Mouse (Mus musculus) ES-Bruce4 (cell line): ENCODE measurements around the gene Cmtm2a. TPM values are rescaled to one million over a fixed set of nuclear protein-coding genes. Genes with fewer than 3 reads are reported as not detected.
"Not testable (repeated sequence)": the region's sequence is repeated elsewhere in the genome, so short reads cannot be mapped to it uniquely, and the experiment has no call there.

Experiments used
- H3K27ac ChIP-seq: 2 replicates; pipeline ENCODE4 v1.5.1; 2012; ENCODE audit warnings: low read length, inconsistent platforms; ENCODE audit not compliant: insufficient read depth
- H3K27me3 ChIP-seq: 2 replicates; pipeline ENCODE4 v1.6.1; 2012; ENCODE audit warnings: mild to moderate bottlenecking, low read length, inconsistent platforms; ENCODE audit not compliant: control insufficient read depth, poor library complexity, insufficient read depth, severe bottlenecking
- H3K36me3 ChIP-seq: 2 replicates; pipeline ENCODE4 v1.6.1; 2012; ENCODE audit warnings: inconsistent platforms, mild to moderate bottlenecking, low read length, moderate library complexity; ENCODE audit not compliant: control insufficient read depth, poor library complexity, insufficient read depth, severe bottlenecking
- H3K4me1 ChIP-seq: one replicate; pipeline ENCODE4 v1.8.1; 2011; ENCODE audit warnings: low read length; ENCODE audit not compliant: control insufficient read depth, insufficient read depth
- H3K4me3 ChIP-seq: 2 replicates; pipeline ENCODE4 v1.5.1; 2011; ENCODE audit warnings: low read depth, mild to moderate bottlenecking, low read length
- H3K9ac ChIP-seq: 2 replicates; pipeline ENCODE4 v1.6.1; 2012; ENCODE audit warnings: low read depth, mild to moderate bottlenecking, inconsistent platforms; ENCODE audit not compliant: poor library complexity, severe bottlenecking
- H3K9me3 ChIP-seq: replicated peaks from 2 replicates; pipeline ENCODE4 v1.6.1; 2012; ENCODE audit warnings: mild to moderate bottlenecking, low read length, inconsistent platforms; ENCODE audit not compliant: control insufficient read depth, poor library complexity, insufficient read depth, severe bottlenecking
- CTCF ChIP-seq: IDR thresholded peaks from one replicate; pipeline ENCODE4 v1.8.1; 2011; ENCODE audit warnings: low read depth, low read length
- EP300 ChIP-seq: IDR thresholded peaks from 2 replicates; pipeline ENCODE4 v1.6.1; 2011; ENCODE audit warnings: low read depth, low read length; ENCODE audit not compliant: insufficient read depth
- POLR2A ChIP-seq: IDR thresholded peaks from one replicate; pipeline ENCODE4 v1.8.1; 2011; ENCODE audit warnings: low read length; ENCODE audit not compliant: insufficient read depth
- polyA plus RNA-seq: library from polyadenylated mRNA; stranded (reverse); fragments of >200 nt; gene quantifications from 2 replicates; pipeline ENCODE4 v1.2.4, GENCODE M21; 2011; ENCODE audit warnings: low read depth; ENCODE audit not compliant: missing spikeins, insufficient read depth, insufficient read length

The Cmtm2a gene
- polyA plus RNA-seq, 1 experiment = not detected

DNA sequence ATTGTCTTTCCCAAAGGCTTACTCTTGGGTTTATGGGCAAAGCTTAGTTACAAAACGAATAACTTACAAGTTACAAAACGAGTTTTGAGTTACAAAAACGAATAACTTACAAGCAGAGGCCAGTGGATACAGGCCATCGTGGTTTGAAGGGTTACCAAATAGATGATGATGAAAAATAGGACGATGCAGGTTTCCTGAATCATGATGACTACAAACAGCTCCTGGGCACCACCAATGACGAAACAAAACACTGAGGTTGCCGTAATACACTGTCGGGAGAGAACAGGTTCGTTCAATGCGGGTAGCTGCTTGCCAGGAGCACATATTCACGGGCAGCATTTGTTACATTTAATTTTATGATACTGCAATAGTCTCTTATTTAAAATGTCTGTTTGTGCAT is 12.0 kb upstream of the Cmtm2a start:
- no peak overlapping the region for H3K4me3 ChIP-seq
- TF ChIP-seq POLR2A (no peak), EP300 (no peak), CTCF (no peak)
- H3K27ac ChIP-seq = no peak overlapping the region
- no peaks in the 10 kb centered on the region for H3K36me3 ChIP-seq
- no peak overlapping the region for H3K9ac ChIP-seq
- H3K9me3 ChIP-seq = peaks cover 15% of the 10 kb centered on the region
- H3K4me1 ChIP-seq = no peaks in the 10 kb centered on the region
- H3K27me3 ChIP-seq = no peaks in the 10 kb centered on the region

DNA sequence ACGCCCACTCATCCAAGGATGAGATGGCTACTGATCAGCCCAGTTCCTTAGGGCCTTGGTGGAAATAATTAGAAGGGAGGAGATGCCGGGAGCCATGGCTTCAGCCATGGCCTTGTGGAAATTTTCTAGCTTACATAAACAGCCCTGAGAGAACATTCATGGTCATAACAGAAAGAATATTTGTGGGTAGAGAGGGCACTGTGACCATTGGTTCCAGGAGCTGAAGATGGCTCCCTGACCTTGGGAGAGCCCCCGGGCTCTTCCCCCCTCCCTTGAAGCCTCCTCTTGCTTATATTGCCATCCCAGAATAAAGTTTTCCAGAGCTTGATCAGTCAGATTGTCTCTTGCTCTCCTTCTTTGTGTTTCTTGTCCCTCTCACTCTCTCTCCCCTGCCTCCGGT is 9.6 kb upstream of the Cmtm2a start:
- H3K27ac ChIP-seq, H3K4me3 ChIP-seq, H3K27me3 ChIP-seq, H3K36me3 ChIP-seq, H3K9ac ChIP-seq, H3K4me1 ChIP-seq: not testable (repeated sequence)
- H3K9me3 ChIP-seq = peaks cover 24% of the 10 kb centered on the region

DNA sequence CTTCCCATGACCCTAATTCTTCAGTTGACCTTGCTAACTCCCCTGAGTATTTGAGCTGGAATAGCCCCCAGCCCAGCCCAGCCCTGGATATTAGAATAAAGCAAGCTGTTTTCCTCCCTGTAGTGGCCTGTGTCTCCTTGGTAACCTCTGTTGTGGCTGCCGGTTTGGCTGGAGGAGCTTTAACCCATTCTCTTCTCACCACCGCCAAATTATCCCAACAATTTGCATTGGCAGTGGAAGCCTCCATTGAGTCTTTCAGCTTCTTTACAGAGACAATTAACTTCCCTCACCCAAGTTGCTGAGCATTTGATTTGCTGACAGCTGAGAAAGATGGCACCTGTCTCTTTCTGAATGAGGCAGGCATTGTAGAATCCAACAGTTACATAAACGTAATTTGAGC is 8.6 kb upstream of the Cmtm2a start:
- peaks cover 24% of the 10 kb centered on the region for H3K9me3 ChIP-seq
- H3K36me3 ChIP-seq, H3K4me1 ChIP-seq, H3K9ac ChIP-seq, H3K4me3 ChIP-seq, H3K27me3 ChIP-seq, H3K27ac ChIP-seq: not testable (repeated sequence)

DNA sequence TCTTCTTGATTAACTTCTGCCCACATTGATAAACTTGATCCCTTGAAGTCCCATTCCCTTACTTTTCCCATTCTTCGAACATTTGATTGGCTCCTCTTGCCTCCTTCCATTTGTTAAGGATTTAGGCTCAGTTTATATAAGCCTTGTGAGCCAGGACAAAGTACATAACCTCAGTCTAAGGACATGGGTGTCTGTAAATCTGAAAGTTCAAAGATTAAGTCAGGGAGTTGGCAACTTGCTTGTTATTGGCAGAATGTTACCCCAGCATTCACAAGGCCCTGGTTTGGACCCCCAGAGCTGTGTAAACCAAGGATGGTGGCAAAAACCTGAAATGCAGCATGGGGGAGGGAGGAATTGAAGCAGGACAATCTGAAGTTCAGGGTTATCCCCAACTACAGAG is 1.4 kb upstream of the Cmtm2a start:
- H3K9ac ChIP-seq = no peak overlapping the region
- TF ChIP-seq CTCF (no peak), EP300 (no peak), POLR2A (no peak)
- H3K4me3 ChIP-seq = no peak overlapping the region
- no peaks in the 10 kb centered on the region for H3K27me3 ChIP-seq
- H3K9me3 ChIP-seq = peaks cover 13% of the 10 kb centered on the region
- H3K27ac ChIP-seq = no peak overlapping the region
- H3K4me1 ChIP-seq = no peaks in the 10 kb centered on the region
- no peaks in the 10 kb centered on the region for H3K36me3 ChIP-seq

DNA sequence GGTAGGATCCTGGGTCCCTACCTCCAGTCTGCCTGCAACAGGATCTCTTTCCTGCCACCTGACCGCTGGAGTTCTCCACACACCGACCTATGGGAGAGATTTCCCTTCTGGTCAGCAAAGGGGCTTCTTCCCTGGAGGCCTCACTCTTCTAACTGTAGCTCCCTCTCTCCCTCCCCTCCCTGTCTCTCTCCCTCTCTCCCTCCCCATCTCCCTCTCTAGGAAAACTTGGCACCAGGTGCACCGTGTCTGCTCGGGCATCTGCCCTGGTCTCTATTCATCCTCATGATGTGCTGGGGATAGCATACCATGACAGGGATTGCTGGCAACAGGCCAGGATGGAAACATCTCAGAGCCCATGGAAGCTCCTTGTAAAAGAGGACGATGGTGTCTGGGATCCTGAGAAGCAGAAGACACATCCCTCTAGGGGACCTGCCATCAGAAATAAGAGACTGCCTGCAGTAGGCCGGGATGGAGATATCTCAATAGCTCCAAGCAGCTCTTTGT is 24.0 kb downstream of the Cmtm2a start:
- H3K27me3 ChIP-seq = no peaks in the 10 kb centered on the region
- TF ChIP-seq EP300 (no peak), CTCF (no peak), POLR2A (no peak)
- no peaks in the 10 kb centered on the region for H3K4me1 ChIP-seq
- no peaks in the 10 kb centered on the region for H3K36me3 ChIP-seq
- no peak overlapping the region for H3K27ac ChIP-seq
- H3K9me3 ChIP-seq = peaks cover 27% of the 10 kb centered on the region
- no peak overlapping the region for H3K4me3 ChIP-seq
- H3K9ac ChIP-seq = no peak overlapping the region

DNA sequence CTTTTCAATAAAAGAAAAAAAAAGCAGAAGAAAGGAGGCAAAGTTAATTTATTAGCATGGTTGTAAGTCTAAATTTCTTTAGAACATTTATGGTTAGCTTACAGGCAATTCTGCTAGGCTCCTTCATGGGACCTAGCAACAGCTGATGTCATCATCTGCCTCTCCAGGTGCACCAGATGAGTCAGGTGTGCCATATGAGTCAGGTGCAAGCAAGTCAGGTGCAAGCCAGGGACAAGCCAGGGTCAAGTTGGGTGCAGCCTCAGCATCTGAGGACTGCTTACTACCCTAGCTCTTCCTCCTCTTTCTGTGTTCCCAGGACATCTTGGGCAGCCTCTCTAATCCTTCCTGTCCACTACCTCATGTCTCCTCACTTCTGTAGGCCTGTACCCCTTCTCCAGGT is 24.6 kb downstream of the Cmtm2a start:
- no peak overlapping the region for H3K27ac ChIP-seq
- no peaks in the 10 kb centered on the region for H3K27me3 ChIP-seq
- H3K4me3 ChIP-seq = no peak overlapping the region
- H3K9me3 ChIP-seq = peaks cover 21% of the 10 kb centered on the region
- 0 out of 2 replicates have a peak, but pooled peaks cover 2% of the 10 kb centered on the region for H3K36me3 ChIP-seq
- H3K4me1 ChIP-seq = no peaks in the 10 kb centered on the region
- no peak overlapping the region for H3K9ac ChIP-seq
- TF ChIP-seq EP300 (no peak), CTCF (no peak), POLR2A (no peak)

DNA sequence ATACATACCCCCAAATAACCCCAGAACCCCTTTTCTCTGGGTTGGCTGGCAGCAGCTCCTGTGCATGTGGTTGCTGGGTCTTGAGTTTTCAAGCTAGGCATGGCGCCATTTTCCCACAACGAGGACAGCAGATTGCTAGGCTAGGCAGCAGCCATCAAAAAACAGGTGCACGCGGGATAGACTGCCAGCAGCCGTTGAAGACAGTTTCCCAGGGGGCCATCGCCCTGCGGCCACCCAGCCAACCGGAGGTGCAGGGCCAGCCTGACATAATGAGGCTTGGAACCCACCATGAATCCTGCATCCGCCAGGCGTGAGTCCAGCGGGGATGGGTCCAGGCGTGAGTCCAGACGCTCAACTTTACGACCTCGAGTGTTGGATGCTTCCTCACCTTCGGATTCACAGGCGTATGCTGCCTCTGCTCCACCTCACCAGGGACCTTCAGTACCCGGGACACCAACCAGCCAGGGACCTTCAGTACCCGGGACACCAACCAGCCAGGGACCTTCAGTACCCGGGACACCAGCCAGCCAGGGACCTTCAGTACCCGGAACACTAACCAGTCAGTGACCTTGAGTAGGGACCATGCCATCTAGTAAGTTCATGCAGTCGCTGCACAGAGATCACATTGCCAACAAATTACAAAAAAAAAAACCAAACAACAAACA is 28.6 kb downstream of the Cmtm2a start:
- not testable (repeated sequence) for H3K4me1 ChIP-seq, H3K36me3 ChIP-seq, H3K27me3 ChIP-seq, H3K4me3 ChIP-seq, H3K9ac ChIP-seq, H3K27ac ChIP-seq
- peaks cover 10% of the 10 kb centered on the region for H3K9me3 ChIP-seq

DNA sequence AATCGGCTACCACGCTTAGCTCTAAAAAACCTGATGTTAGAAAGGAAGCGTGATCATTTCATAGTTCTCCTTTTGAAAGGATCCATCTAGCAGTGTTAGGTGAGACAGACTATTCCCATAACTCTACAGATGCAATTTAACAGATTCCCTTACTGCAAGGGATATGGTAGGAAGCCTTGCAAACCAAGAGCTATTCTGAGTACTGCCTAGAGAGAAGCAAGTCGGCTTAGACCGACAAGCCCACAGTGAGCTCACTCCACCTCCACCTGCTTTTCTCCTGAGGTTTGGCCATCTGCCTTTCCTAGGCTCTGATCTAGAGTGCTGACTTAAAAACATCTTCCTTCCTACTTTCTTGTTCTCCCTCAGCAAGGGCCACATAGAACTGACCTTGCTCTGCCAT is 31.2 kb downstream of the Cmtm2a start:
- not testable (repeated sequence) for H3K27ac ChIP-seq, H3K4me1 ChIP-seq, H3K4me3 ChIP-seq, H3K36me3 ChIP-seq, H3K27me3 ChIP-seq, H3K9me3 ChIP-seq, H3K9ac ChIP-seq
